Mouse (Mus musculus): ENCODE data around the gene Aspscr1.
A peak's percentile ranks its signal among the peaks of the same experiment; 100 is the strongest.
"Not testable (repeated sequence)": the region's sequence is repeated elsewhere in the genome, so short reads cannot be mapped to it uniquely, and the experiment has no call there.

Gene Aspscr1

DNA sequence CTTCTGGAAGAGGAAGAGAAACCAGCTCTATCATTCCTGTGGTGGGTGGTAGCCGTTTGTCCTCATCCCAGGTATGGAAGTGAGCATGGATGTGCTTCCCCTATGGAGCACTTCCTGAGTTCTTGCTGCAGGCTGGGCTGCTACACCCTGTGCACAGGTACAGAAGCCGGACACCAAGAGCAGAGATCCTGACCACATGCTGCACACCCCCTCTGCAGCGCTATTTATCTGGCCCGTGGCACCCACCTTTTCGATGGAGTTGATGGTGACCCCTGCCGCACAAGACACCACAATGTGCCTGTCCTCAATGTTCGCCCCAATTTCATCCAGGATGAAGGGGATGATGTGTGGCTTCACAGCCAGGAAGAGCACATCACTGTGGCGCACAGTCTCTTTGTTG, 30.9 kb upstream of the Aspscr1 start:
- no peak for DNase-seq (ENCODE audit: low spot score in 2 of 2)

- DNase-seq (ENCODE audit: low spot score in 2 of 2): no peak
These were observed 29.7 kb upstream of the Aspscr1 start for GRCm38 (mm10) chr11:120642939-120643600.

DNA sequence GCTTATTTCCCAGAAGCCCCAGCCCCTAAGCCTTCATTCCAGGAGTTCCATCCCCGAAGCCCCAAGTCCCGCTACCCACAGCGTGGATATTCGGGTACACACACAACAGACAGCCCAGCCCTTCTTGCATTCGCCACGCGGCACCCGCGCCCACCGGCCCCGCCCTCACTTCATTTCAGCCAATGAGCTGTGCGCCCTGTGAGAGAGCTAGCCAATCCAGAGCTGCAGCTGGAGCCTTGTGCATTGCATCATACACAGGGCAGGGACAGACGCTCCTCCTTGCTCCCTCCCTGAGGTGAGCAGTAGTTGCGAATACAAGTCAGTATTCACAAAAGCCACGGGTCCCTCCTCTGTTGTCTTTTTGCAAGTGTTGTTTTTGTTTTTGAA, 29.2 kb upstream of the Aspscr1 start, which contains the start of gene Pycr1:
Gene Pycr1, minus strand, starts transcription at position 169 of the 387 bp plus-strand sequence.
- peak; percentile 89 to 90 for DNase-seq (ENCODE audit: low spot score in 2 of 2)

GRCm38 (mm10) chr11:120647047-120647830, 25.5 kb upstream of the Aspscr1 start:
- DNase-seq (ENCODE audit: low spot score in 2 of 2): no peak

GRCm38 (mm10) chr11:120648001-120648476, 24.7 kb upstream of the Aspscr1 start, which contains the start of gene Myadml2:
TSS of gene Myadml2 (minus strand) at chr11:120648158.
- no peak for DNase-seq (ENCODE audit: low spot score in 2 of 2)

GRCm38 (mm10) chr11:120651872-120652271, 20.9 kb upstream of the Aspscr1 start:
- DNase-seq (ENCODE audit: low spot score in 2 of 2): no peak

- no peak for DNase-seq (ENCODE audit: low spot score in 2 of 2)
These were observed 18.0 kb upstream of the Aspscr1 start for GRCm38 (mm10) chr11:120654741-120655140.

DNA sequence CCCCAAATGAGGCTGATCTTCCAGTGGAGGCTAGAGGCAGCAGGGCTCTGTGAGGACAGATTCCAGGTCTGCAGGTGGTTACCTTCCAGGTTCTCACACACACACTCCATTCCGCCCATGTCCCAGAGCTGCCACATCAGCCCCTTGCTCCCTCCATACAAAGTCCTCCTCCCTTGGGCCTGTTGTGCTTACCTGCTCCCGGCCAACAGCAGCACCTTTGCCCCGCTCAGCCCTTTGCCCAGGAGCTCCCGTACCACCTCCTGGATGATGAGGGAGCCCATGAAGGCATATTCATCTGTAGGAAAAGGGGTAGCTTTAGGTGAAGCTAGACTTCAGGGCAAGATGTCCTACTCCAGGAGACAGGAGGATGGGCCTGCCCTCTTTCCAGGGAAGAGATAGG, 15.5 kb upstream of the Aspscr1 start:
- DNase-seq (ENCODE audit: low spot score in 2 of 2): no peak

DNA sequence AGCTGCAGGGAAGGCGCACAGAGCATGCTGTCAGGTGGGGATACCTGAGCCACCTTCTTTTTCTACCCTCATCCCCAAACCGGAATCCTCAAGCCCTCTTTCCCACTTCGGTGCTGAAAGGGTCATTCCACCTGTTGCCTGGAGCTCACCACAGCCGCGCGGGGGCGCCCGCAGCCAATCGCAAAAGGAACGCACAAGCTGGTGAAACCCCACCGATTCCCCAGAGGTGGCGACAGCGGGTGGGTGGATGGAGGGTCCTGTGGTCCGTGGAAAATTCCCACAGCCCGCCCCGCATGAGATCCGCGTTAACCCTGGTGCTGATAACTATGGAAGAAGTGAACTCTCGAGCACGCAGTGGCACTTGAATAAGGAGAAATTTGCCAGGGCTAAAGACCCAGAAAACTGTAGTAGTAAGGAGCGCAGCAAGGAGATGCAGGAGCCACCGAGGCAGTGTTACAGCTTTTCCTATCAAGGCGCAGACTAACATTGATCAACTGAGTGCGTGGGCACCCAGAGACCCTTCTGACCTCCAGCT, 13.8 kb upstream of the Aspscr1 start:
- peak; percentile 54 to 73 for DNase-seq (ENCODE audit: low spot score in 2 of 2)

GRCm38 (mm10) chr11:120659509-120660300, 13.1 kb upstream of the Aspscr1 start:
- DNase-seq (ENCODE audit: low spot score in 2 of 2): no peak

DNA sequence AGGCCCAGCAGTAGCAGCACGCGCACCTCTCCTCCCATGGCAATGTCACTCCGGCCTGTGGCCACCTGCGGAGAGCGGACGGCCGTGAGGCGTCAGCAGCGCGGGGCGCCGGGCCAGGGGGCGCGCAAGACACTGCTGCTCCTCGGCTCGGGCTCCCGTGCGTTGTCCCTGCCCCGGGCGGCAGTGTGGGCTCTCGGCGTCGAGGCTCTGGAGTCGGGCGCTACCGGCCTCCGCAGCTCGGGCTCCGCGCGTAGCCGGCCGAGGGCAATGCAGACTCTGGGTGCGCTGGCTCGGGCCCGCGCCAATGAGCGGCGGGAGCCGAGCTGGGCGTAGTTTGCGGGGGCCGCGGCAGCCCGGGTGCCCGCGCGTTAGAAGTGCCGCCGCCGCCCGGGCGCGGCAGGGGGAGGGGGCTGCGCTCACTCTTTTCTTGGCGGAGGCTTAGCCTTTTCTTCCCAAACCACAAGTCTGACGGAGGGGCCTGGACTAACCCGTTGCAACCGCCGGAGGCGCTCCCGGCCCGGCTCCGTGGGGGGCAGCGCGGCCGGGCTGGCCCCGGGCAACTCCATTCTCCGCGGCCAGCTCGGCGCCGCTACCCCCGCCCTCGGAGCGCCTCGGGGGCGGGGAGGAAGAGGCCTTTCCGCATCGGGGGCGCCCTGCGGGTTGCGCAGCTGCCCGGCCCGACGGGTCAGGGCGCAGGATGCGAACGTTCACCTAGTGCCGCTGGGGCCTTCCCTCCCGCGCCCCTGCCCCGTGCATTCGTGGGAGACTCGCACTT, 12.3 kb upstream of the Aspscr1 start:
- DNase-seq (ENCODE audit: low spot score in 2 of 2): no peak

DNA sequence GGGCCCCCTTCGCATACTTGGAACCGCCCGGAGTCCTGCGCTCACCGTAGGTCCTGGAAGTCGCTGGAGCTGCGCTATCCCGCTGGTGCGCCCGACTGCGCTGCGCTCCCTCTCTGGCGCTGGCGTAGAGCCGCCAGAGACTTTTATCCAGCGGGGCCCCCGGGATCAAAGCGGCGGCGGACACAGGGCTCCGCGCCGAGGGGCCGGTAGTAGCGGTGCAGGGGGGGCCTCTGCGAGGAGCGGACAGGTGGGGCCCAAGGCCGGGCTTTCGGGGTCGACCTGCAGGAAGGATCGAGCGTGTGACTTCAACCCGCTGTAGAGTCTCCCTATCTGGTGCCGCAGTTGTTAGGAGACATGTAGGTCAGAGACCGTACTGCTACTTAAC, 11.7 kb upstream of the Aspscr1 start, which contains the start of gene Notum:
Gene Notum, minus strand, starts transcription at position 100 of the 385 bp plus-strand sequence.
- DNase-seq (ENCODE audit: low spot score in 2 of 2): no peak

DNA sequence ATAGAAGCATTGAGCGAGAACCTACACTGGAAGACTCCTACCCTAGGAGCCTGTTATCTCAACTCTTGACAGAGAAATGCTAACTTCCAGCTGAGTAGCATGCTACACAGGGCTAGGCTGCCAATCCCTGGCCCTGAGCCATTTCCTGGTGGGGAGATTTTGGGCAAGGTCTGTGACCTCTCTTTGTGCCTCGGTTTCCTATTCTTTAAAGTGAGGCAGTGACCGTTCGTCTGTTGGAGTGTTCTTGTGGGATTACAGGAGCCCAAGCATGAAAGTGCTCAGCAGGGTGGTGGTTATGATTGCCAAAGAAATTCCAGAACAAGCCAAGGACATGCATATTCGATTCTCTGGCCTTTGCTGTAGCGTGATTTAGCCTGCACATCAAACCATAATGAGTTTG, 10.0 kb upstream of the Aspscr1 start:
- no peak for DNase-seq (ENCODE audit: low spot score in 2 of 2)

- DNase-seq (ENCODE audit: low spot score in 2 of 2): no peak
These were observed 9.1 kb upstream of the Aspscr1 start for GRCm38 (mm10) chr11:120663714-120664113.

- DNase-seq (ENCODE audit: low spot score in 2 of 2): no peak
These were observed 7.4 kb upstream of the Aspscr1 start for GRCm38 (mm10) chr11:120665406-120665805.

DNA sequence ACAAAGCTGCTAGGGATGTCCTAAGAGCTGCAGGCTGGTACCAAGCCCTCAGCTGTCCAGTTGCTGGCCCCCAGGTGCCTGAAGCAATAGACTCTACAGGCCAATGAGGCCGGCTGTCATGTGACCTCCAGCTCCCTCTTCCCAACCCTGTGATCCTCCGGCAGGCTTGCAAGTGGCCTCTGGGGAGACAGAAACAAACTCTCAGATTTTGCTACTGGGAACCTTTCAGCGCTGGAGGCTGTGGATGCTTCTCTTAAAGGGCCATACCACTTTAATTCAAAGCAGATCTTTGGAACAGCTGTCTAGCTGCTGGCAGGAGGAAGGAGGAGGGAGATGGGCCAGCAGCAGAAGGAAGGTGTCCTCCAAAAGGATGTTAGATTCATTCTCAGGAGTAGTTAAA, 6.2 kb upstream of the Aspscr1 start:
- DNase-seq (ENCODE audit: low spot score in 2 of 2): no peak

- no peak for DNase-seq (ENCODE audit: low spot score in 2 of 2)
These were observed 885 bp downstream of the Aspscr1 start for GRCm38 (mm10) chr11:120673594-120674122.

DNA sequence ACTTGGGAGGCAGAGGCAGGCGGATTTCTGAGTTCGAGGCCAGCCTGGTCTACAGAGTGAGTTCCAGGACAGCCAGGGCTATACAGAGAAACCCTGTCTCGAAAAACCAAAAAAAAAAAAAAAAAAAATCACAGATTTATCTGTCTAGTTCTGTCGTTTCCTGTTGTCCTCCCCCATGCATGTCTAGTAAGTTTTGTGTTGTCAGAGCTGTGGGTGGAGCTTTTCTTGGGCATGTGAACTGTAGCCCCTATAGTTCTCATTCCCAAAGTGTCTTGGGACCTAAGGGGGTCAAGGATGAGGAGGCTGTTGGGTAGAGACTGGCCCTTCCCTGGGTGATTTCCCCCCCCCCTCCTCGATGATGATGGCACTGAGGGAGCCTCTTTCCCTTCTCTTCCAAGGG, 3.1 kb downstream of the Aspscr1 start:
- DNase-seq (ENCODE audit: low spot score in 2 of 2): not testable (repeated sequence)

DNA sequence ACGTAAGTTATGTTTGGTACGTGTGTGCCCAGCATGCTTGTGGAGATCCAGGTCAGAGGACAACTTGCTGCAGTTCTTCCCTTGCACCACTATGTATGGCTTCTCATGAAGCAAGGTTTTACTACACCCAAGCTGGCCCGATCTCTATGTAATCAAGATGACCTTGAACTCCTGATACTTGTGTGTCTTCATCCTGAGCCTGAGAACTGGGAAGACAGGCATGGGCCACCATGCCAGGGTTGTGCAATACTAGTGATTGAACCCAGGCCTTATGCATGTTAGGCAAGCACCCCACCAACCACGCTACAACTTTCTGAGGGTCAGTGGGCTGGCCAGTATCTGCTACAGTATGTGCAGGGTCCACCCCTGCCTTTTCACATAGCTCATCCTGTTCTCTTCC, 4.2 kb downstream of the Aspscr1 start:
- DNase-seq (ENCODE audit: low spot score in 2 of 2): no peak

DNA sequence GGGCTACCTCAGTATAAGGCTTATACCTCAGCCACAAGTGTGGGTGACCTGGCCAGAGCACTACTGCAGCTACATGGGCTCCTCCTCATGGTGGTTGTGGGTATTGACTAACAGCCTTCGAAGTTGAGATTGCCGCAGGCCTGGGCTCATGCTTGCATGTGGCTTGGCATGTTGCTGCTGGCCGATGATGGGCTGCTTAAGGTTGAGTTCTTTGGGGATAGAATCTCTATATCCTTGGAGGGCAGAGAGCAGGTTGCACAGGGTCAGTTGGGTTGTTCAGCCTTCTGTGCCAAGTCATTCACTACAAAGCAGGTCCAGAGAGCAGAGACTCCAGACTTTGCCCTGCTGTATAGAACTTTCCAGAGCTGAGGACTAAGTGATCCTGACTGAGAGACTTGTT, 7.1 kb downstream of the Aspscr1 start:
- peak in 1 of 2 experiments; percentile 40 for DNase-seq (ENCODE audit: low spot score in 2 of 2)

DNA sequence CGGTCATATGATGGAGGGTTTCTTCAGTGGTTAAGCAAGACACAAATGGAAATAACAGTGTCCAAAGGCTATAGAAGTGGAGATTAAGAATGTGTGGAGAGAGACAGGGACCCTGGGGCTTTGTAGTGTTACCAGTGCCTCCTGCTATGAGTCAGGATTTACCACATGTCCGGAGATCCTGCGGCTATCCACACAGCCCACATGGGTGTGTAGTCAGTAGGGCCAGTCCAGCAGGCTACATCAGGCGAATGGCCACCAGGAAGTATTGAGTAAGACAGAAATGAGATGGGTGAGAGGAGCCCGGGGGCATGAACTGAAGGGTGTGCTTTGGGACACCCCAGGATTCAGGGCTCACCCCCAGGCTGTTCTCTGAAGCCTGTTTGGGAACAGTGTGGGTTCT, 9.9 kb downstream of the Aspscr1 start:
- no peak for DNase-seq (ENCODE audit: low spot score in 2 of 2)
